Mouse (Mus musculus) limb, embryonic 14.5 days (tissue): ENCODE data around the gene Prpf3. TPM values are rescaled to one million over a fixed set of nuclear protein-coding genes. Genes with fewer than 3 reads are reported as not detected.

Source experiments
- ATAC-seq: fragments of 200-750 bp; cut with Nextera tagmentation; 2 replicates; pipeline ENCODE4 v1.8.0; 2017; ENCODE audit warnings: low read depth, moderate number of reproducible peaks, moderate TSS enrichment; ENCODE audit not compliant: low FRiP score
- DNase-seq: peaks from one replicate; pipeline ENCODE4 v3.0.0-alpha.2; 2015; ENCODE audit warnings: low spot score
- H3K27ac ChIP-seq: fragments of 300-500 bp; sonication (generic); replicated peaks from 2 replicates; pipeline ENCODE4 v1.5.1; 2014; ENCODE audit warnings: low read depth, mild to moderate bottlenecking, low read length, moderate library complexity, mixed read lengths
- H3K27me3 ChIP-seq: fragments of 300-500 bp; sonication (generic); 2 replicates; pipeline ENCODE4 v1.6.1; 2014; ENCODE audit warnings: low read length, mixed read lengths; ENCODE audit not compliant: control insufficient read depth, insufficient read depth
- H3K36me3 ChIP-seq: fragments of 300-500 bp; sonication (generic); 2 replicates; pipeline ENCODE4 v1.6.1; 2014; ENCODE audit warnings: mild to moderate bottlenecking, low read length, moderate library complexity, mixed read lengths; ENCODE audit not compliant: control insufficient read depth, insufficient read depth
- H3K4me1 ChIP-seq: fragments of 300-500 bp; sonication (generic); 2 replicates; pipeline ENCODE4 v1.6.1; 2014; ENCODE audit warnings: antibody characterized with exemption, low read length, mixed read lengths; ENCODE audit not compliant: control insufficient read depth, insufficient read depth
- H3K4me2 ChIP-seq: fragments of 300-500 bp; sonication (generic); replicated peaks from 2 replicates; pipeline ENCODE4 v1.6.1; 2014; ENCODE audit warnings: low read depth, mild to moderate bottlenecking, low read length, moderate library complexity; ENCODE audit not compliant: severe bottlenecking
- H3K4me3 ChIP-seq: fragments of 300-500 bp; sonication (generic); replicated peaks from 2 replicates; pipeline ENCODE4 v1.5.1; 2014; ENCODE audit warnings: low read length
- H3K9ac ChIP-seq: fragments of 300-500 bp; sonication (generic); 2 replicates; pipeline ENCODE4 v1.6.1; 2014; ENCODE audit warnings: mild to moderate bottlenecking, low read depth, low read length, moderate library complexity; ENCODE audit not compliant: severe bottlenecking
- H3K9me3 ChIP-seq: fragments of 300-500 bp; sonication (generic); 2 replicates; pipeline ENCODE4 v1.6.1; 2016; ENCODE audit warnings: low read length; ENCODE audit not compliant: control insufficient read depth
- POLR2A ChIP-seq: fragments of 200-500 bp; IDR thresholded peaks from 2 replicates; pipeline ENCODE4 v1.8.0; 2012; ENCODE audit warnings: inconsistent platforms, mild to moderate bottlenecking, moderate library complexity, borderline replicate concordance; ENCODE audit not compliant: insufficient read depth, insufficient read length; ENCODE audit errors: extremely low read depth
- WGBS: fragments of 180-500 bp; shearing (Covaris S2); extraction: QIAGEN DNeasy Blood & Tissue Kit; methylation state at CpG from one replicate; pipeline ENCODE4 v1.1.7; 2014; 5-methylcytosine and 5-hydroxymethylcytosine counted together
- polyA plus RNA-seq, 2 experiments: library from polyadenylated mRNA; depleted of rRNA in 1 of 2; stranded (reverse) in 1 of 2; unstranded in 1 of 2; fragments of >200 nt; fragmentation: Nextera tagmentation in 1 of 2; extraction: Ambion mirVana in 1 of 2; gene quantifications; 2 replicates each; pipeline versions ENCODE4 v1.2.1 to v1.2.3; 2012 to 2014

The Prpf3 gene
- polyA plus RNA-seq, 2 experiments = 46.1 to 53.8 TPM

DNA sequence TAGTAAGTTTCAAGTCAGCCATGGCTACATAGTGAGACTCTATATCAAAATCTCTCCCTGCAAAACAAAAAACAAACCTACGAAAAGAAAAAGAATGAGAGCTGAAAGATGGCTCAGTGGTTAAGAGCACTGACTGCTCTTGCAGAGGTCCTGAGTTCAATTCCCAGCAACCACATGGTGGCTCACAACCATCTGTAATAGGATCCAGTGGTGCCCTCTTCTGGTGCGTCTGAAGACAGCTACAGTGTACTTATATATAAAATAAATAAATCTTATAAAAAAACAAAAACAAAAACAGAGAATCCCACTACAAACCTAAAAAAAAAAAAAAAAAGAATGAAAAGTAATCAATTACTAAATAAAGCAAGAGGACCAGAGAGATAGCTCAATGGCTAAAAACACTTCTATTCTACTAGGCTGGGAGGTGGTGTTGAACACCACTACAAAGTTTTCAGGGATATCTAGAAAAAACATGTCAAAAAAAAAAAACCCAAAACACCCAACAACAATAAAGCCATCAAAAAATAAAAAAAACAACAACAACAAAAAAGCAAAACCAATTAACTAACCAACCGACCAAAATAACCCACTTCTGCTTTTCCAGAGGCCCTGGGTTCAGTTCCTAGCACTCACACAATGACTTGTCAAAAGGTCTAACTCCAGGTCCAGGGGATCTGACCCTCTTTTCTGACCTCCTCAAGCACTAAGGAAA lies 13.0 kb downstream of the Prpf3 start:
- Histone ChIP-seq H3K4me2 (no peak overlapping the region), H3K27me3 (no peaks in the 10 kb centered on the region), H3K9ac (no peak overlapping the region), H3K4me1 (no peaks in the 10 kb centered on the region), H3K27ac (no peak overlapping the region), H3K36me3 (peaks cover 90% of the 10 kb centered on the region), H3K4me3 (no peak overlapping the region), H3K9me3 (no peaks in the 10 kb centered on the region)
- ATAC-seq (no peak), DNase-seq (no peak)
- no peak for TF ChIP-seq POLR2A
- WGBS = 91% methylated on average over 3 of the region's 3 CpGs

DNA sequence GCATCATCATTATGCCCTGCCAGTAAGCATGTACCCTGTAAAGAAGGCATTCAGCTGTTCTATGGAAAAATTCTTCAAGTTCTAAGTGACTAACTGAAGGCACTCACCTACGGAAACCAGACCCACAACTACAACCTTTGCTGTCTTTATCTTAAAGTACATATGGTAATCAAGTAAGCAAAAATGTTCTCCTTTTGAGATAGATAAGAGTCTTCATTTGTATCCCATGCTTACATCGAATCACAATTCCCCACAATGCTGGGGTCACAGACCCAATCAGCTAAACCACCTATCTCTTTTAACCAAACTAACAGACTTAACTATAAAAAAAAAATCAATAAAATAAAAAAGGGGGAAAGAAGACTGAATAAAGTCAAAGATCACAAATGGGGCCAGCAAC lies 16.4 kb downstream of the Prpf3 start:
- no peaks in the 10 kb centered on the region for H3K4me1 ChIP-seq
- H3K4me3 ChIP-seq = no peak overlapping the region
- H3K9ac ChIP-seq = no peak overlapping the region
- WGBS = 93% methylated on average over 2 of the region's 2 CpGs
- no peaks in the 10 kb centered on the region for H3K9me3 ChIP-seq
- TF ChIP-seq POLR2A = no peak
- no peak overlapping the region for H3K4me2 ChIP-seq
- DNase-seq = no peak
- H3K27me3 ChIP-seq = no peaks in the 10 kb centered on the region
- peaks cover 87% of the 10 kb centered on the region for H3K36me3 ChIP-seq
- no peak for ATAC-seq
- H3K27ac ChIP-seq = no peak overlapping the region

DNA sequence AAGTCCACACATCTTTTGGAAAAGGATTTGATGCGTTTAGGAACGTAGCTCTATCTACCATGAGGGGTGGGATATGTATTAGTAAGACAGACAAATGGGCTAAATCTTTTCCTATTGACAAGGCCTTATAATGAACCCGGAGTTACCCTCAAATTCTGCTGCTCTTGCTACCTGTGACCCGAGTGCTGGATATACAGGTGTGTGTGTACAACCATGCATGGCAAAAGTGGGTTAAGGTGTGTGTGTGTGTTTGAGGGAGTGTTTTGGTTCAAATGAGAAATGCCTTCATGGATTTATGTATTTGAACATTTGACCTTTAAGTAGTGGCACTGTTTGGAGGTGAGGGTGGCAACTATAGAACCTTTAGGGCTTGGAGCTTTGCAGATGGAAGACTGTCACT lies 26.6 kb downstream of the Prpf3 start:
- no peak for ATAC-seq
- H3K9ac ChIP-seq = no peak overlapping the region

DNA sequence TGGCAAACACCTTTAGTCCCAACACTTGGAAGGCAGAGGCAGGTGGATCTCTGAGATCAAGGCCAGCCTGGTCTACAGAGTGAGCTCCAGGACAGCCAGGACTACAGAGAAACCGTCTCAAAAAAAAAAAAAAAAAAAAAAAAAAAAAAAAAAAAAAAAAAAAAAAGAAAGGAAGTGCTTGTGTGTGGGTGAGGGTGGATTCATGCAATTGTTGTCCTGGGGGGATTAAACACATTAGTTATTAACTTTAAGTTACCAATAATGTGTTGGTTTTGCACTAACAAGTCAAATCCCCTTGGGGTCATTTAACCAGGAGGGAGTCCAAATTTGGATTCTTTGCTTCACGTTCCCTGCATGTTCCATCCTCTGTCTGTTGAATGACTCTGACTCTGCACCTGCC lies 29.4 kb downstream of the Prpf3 start:
- Histone ChIP-seq H3K9ac (no peak overlapping the region), H3K4me1 (no peaks in the 10 kb centered on the region), H3K27me3 (no peaks in the 10 kb centered on the region), H3K27ac (no peak overlapping the region), H3K9me3 (no peaks in the 10 kb centered on the region), H3K4me3 (no peak overlapping the region), H3K4me2 (no peak overlapping the region), H3K36me3 (peaks cover 34% of the 10 kb centered on the region)
- ATAC-seq (no peak), DNase-seq (no peak)
- 57% methylated on average over 2 of the region's 2 CpGs for WGBS
- no peak for TF ChIP-seq POLR2A

More for the DNA sequence above, 26.6 kb downstream of the Prpf3 start:
- H3K4me2 ChIP-seq = no peak overlapping the region
- TF ChIP-seq POLR2A = no peak
- no peak for DNase-seq
- H3K9me3 ChIP-seq = no peaks in the 10 kb centered on the region
- no peaks in the 10 kb centered on the region for H3K27me3 ChIP-seq
- H3K27ac ChIP-seq = no peak overlapping the region
- H3K4me1 ChIP-seq = no peaks in the 10 kb centered on the region
- H3K4me3 ChIP-seq = no peak overlapping the region
- peaks cover 61% of the 10 kb centered on the region for H3K36me3 ChIP-seq
- 93% methylated on average over 4 of the region's 4 CpGs for WGBS

DNA sequence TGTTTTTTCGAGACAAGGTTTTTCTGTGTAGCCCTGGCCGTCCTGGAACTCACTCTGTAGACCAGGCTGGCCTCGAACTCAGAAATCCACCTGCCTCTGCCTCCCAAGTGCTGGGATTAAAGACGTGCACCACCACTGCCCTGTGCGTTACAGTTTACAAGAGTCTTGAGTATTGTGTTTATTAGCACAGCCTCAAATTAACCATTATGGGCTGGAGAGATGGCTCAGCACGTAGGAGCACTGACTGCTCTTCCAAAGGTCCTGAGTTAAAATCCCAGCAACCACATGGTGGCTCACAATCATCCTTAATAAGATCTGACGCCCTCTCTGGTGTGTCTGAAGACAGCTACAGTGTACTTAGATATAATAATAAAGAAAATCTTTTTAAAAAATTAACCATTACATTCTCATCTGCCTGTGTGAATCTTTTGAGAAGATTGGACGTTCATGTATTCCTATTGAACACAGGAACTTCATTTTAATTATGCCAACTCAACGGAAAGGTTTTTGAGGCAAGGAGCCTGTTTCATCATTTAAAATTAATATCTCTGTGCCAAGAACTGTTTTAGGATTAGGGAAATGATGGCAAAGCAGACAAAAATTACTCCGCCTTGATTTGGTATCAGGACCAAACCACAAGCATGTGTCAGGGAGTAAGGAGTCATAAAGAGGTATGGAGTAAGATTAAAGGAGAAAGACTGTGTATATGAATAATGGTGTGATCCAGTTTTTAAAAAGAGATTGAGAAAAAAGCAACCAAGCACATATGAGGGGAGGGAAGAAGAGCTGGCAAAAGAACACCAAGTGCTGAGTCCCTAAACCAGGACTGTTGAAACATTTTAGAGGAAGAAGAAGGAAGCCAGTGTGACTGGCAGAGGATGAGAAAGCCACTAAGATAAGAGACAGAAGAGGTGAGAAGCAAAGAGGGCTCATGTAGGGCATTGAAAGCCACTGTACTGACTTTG lies 35.4 kb downstream of the Prpf3 start:
- H3K4me2 ChIP-seq = peak overlapping the region; percentile 61
- H3K27me3 ChIP-seq = no peaks in the 10 kb centered on the region
- ATAC-seq (no peak), DNase-seq (no peak)
- H3K36me3 ChIP-seq = peaks cover 3% of the 10 kb centered on the region
- peaks cover 8% of the 10 kb centered on the region for H3K4me1 ChIP-seq
- peak overlapping the region; percentile 100 for H3K27ac ChIP-seq
- 36% methylated on average over 10 of the region's 10 CpGs for WGBS
- peak overlapping the region; percentile 99 for H3K9ac ChIP-seq
- peak overlapping the region; percentile 84 for H3K4me3 ChIP-seq
- no peaks in the 10 kb centered on the region for H3K9me3 ChIP-seq
- TF ChIP-seq POLR2A = no peak
